Mouse (Mus musculus): ENCODE results near the gene Pank1.
A peak's percentile ranks its signal among the peaks of the same experiment; 100 is the strongest.

Pank1 gene

DNA sequence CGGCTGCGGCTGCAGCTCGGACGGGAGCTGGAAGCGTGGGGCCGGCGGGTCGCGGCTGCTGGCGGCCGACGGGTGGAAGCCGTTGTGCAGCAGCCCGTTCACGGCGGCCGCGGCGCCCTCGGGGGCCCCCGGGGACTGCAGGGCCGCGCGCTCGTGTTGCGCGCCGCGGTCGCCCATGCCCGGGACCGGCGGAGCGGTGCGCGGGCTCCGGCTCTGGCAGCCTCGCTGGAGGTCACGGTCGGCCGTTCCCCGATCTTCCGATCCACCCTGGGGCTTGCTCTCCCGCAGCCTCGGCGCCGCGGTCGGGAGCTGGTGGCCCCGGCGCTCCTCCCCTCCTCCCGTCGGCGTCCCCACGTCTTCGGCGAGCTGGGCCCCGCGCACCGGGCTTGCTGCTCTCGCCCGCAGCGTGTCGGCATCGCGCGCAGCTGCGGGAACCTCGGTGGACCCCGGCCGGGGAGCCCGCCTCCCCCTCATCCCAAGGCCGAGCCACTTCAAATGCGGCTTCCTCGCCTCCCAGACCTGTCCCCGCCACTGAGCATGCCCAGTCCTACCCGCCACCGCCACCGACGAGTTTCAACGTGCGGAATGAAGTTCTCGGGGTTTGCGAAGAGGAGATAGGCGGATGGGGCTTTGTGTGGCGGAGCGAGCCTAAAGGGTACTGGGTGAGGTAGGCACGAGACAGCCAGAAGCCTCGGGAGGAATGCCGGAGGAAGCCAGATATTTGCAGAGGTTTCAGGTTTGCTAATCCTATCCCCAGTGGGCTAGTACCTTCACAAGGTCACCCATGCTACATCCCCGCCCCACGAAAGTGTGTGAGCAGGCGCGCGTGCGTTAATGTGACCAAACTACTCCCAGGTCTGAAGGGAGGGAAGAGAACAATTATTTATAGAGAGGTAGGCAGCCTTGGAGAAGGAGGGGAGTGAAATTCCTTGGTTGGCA is at the start of gene Pank1:
TSS of gene Pank1 (minus strand) at position 853 of the 939 bp plus-strand sequence.
- peak; percentile 78 for DNase-seq

GRCm38 (mm10) chr19:34922603-34922963 is 43.3 kb upstream of the Pank1 start:
- no peak for DNase-seq

GRCm38 (mm10) chr19:34921652-34922602 is 42.7 kb upstream of the Pank1 start, which contains the start of gene Kif20b:
Gene Kif20b (plus strand): TSS chr19:34922361.
- DNase-seq: peak; percentile 85

DNA sequence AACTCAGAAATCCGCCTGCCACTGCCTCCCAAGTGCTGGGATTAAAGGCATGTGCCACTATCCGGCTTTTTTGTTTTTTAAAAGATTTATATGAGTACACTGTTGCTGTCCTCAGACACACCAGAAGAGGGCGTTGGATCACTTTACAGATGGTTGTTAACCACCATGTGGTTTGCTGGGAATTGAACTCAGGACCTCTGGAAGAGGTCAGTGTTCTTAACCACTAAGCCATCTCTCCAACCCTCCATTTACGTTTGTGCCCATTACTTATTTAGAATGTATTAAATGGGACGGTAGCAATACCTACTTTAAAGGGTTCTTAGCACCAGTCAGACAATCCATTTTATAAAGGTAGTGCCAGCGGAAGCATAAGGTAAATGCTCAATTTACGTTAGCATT is 42.0 kb upstream of the Pank1 start:
- DNase-seq: peak; percentile 11

DNA sequence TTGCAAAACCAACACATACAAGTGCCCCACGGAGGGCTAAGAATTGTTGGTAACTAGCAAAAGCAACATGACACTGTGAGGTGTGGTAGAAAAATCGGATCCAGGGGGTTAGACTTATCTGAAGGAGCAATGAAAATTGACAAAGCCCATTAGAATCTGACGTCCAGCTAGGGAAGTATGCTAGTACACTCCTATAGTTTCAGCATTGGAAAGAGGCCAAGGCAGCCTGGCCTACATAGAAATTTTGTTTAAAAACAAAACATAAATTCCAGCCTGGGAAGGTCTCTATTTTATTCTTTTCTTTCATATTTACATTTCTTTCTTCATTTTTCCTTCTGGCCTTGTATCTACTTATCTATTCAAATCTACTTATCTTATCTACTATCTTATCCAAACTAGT is 41.3 kb upstream of the Pank1 start:
- no peak for DNase-seq

- no peak for DNase-seq
These were observed 40.8 kb upstream of the Pank1 start for GRCm38 (mm10) chr19:34920066-34920465.

DNA sequence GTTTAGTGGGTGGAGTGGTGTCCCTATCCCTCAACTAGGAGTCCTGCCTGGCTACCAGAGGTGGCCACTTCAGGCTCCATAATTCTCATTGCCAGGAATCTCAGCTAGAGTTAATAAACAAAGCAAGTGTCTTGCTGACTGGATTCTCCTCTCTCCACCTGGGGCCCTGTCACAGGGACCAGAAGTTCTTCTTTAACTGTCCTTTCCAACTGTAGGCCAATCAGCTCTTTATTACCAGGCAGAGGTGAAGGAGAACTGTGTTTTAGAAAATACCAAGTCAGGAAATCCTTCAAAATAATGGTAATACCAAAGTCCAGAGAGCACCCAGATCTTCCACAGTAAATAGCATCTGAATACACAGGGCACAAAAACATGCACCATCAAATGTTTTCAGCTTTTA is 33.1 kb upstream of the Pank1 start:
- no peak for DNase-seq

- no peak for DNase-seq
These were observed 27.5 kb upstream of the Pank1 start for GRCm38 (mm10) chr19:34906772-34907171.

DNA sequence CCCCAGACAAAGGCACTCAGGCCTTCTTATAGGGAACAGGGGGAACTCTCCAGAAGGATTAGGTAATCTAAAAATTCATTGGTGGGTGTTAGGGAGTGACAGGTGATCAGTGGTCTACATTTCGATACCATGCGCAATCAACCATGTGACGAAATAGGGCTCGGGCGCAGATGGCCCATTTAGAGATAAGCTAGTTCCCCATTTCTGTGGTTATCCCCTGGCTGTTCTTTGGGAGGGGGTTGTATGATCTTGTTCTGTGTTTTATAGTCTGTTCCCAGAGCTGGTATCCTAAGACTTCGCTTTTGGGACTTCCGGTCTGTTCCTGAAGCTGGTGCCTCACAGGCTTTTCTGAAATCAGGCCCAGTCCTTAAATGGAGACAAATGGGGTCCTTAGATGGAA is 26.2 kb upstream of the Pank1 start:
- DNase-seq: no peak

- no peak for DNase-seq
These were observed 24.8 kb upstream of the Pank1 start for GRCm38 (mm10) chr19:34904032-34904431.

DNA sequence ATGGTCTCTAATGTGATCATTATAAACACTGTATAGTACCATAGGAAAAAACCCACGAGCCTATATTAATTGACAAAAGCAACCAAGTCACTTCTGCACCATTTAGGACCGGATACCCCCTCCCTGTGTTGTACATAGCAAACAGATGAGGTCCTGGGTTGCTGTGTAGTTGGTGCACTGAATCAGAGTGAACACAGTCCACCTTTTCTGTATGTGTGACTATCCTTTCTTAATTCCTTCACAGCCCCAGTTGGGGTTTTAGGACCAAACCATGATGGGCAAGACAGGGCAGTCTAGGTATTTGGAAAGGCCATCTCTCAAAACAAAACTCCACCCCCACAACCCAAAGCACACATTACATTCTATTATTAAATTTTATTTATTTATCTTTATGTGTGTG is 22.5 kb upstream of the Pank1 start:
- DNase-seq: no peak

DNA sequence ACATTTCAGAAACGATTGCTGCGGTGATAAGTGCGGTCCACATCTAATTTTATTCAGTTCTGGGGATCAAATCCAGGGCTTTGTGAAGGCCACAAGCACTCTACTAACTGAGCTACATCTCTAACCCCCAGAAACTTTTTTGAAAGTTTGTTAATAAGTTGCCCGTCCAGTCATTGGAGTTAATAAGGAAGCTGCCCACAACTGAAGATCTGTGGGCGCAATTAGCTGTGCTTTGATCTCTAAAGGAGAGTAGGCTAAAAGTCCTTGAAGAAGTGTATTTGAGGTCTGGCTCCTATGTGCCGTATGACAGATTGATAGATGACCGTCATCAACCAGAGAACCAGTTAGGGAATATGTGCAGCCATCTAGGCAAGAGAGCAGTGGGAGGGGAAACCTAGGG is 22.0 kb upstream of the Pank1 start:
- no peak for DNase-seq

GRCm38 (mm10) chr19:34898941-34899340 is 19.7 kb upstream of the Pank1 start:
- DNase-seq: no peak

DNA sequence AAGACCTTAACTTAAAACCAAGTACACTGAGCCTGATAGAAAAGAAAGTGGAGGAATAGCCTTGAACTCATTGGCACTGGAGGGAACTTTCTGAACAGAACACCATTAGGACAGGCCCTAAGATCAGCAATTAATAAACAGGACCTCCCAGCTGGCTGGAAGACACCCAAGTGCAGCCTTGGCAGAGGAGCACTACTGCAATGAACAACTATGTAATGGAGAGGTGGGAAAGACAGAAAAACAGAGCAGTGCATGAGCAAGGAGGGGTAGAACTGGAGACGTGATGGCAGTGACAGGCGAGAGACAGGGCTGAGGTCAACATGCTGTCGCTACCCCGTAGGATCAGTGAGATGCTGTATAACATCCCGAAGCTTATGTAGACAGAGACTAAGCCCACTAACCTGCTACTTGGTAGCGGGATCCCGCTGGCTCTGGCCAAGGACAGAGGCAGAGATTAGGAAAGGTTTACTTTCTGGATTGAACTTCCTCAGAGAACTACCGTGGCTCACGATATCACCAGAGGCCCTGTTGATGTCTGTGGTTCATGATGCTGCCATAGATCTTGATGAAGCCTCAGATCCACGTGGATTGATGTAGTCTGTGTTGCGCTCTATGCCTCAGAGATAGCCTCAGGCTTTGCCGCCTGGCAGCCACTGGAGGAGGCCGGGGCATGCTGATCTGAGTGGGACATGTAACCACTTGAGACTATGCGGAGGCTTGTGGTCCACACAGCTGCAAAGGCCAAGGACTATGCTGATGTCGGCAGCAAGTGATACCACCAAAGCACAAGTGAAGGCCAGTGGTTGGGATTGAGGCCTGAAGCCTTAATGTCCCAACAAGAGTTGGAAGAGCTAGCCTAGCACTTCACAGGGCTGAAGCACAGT is 18.1 kb upstream of the Pank1 start:
- DNase-seq: no peak

DNA sequence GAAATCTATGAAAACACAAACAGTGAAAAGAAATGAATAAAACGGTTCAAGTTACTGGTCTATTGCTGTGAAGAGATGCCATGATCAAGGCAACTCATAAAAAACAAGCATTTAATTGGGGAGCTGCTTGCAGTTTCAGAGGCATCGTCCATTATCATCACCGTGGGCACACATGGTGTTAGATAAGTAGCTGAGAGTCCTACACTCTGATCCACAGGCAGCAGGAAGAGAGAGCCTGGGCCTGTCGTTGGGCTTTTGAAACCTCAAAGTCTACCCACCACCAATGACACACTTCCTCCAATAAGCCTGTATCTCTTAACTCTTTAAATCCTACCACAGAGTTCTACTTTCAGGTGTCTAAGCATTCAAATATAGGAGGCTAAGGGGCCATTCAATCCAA is 15.8 kb upstream of the Pank1 start:
- DNase-seq: no peak

- DNase-seq: no peak
These were observed 12.3 kb upstream of the Pank1 start for GRCm38 (mm10) chr19:34891590-34891989.

DNA sequence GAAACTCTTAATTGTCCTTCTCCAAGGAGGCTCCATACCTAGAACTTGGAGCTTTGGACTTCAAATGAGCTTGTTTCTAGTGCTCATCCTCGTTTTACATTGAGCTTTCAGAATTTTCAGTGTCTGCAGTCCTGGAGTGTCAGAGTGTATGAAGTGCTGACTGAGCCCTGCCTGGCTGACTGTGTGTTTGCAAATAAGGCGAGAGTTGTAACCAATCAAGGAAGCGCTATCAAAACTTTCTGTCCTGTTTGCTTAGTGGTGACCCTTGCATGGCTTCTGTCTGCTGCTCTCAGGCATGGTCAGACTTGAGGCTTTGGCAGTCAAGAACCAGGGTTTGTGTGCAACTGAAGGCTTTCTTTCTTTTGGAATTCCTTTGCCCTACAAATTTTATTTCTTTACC is 11.7 kb upstream of the Pank1 start:
- DNase-seq: no peak

DNA sequence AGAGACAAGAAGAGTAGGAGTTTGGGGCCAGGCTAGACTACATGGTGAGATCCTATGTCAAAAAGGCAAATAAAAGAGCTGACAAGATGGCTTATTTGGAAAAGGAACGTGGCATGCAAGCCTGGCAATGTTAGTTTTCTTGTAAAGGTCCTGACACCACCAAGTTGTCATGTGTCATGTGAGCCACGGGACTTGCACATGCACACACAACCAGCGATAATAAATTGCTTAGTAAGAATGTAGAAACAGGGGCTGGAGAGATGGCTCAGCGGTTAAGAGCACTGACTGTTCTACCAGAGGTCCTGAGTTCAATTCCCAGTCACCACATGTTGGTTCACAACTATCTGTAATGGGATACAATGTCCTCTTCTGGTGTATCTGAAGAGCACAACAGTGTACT is 7.1 kb upstream of the Pank1 start:
- DNase-seq: no peak

DNA sequence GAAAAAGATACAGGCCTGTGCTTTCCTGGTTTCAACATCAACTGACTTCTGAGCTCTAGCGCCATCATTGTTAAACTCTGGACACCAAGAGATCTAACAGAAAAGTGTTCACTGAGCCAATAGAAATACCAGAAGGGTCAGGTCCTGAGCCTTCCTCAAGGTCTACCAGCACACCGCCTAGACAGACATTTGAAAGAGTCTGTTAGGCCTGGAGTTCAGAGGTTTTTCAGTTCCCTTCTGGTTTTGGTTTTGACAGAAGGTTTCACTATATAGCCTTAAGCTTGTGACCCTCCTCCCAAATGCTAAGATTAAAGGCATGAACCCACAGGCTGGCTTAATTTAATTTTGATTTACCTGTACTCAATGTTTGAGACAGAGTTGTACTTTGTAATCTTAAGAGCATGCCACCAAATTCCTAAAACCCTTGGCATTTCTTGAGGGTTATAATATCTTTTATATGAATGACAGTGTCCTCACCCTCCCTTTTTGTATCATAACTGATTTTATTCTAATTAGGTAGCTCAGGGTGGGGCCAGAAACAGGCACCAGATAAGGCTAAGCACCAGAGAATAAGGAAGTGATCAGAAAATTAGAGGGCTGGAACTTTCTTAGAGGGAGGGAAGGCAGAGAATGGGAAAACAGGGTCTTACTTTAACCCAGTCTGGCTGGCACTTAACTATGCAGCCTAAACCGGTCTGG is 4.4 kb upstream of the Pank1 start:
- no peak for DNase-seq

DNA sequence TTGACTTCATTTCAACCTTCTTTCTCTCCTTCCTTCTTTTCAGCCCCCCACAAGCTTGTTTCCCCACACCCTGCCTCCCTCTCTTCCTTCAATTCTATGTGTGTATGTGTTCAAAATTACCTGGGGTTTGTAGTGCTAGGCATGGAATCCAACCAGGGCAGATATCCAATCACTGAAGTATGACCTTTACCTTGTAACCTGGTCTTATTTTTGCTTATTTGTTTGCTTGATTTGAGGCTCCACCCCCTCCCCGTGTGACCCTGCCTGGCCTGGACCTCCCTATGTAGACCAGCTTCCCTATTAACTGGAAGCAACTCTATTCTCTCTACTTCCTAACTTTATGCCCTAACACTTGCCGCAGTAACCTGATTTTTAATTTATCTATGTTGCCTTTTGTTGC is 3.2 kb upstream of the Pank1 start:
- no peak for DNase-seq

GRCm38 (mm10) chr19:34881160-34881559 is 1.9 kb upstream of the Pank1 start:
- DNase-seq: no peak

GRCm38 (mm10) chr19:34879624-34880023 is 369 bp upstream of the Pank1 start:
- no peak for DNase-seq
